Mouse (Mus musculus): Measurements from ENCODE around the gene Hira.
"Not testable (repeated sequence)": the region's sequence is repeated elsewhere in the genome, so short reads cannot be mapped to it uniquely, and the experiment has no call there.

Hira gene

GRCm38 (mm10) chr16:18876442-18877308, at the start of gene Hira, which contains the start of gene Mrpl40:
Gene Hira, plus strand, starts transcription at chr16:18877037.
Gene Mrpl40, minus strand, starts transcription at chr16:18876862.
- in situ Hi-C loops (cut with MboI; ENCODE audit: low pct_unique_long_range_greater_than_20kb in 1 of 2, low sequenced_read_pairs in 2 of 2, unreplicated experiment in 1 of 2), result no loop called here

GRCm38 (mm10) chr16:18828630-18829029, 48.2 kb upstream of the Hira start:
- in situ Hi-C loops (cut with MboI; ENCODE audit: low pct_unique_long_range_greater_than_20kb in 1 of 2, low sequenced_read_pairs in 2 of 2, unreplicated experiment in 1 of 2), result no loop called here

GRCm38 (mm10) chr16:18829102-18829501, 47.7 kb upstream of the Hira start:
- in situ Hi-C loops (cut with MboI; ENCODE audit: low pct_unique_long_range_greater_than_20kb in 1 of 2, low sequenced_read_pairs in 2 of 2, unreplicated experiment in 1 of 2), result no loop called here

- in situ Hi-C loops (cut with MboI; ENCODE audit: low pct_unique_long_range_greater_than_20kb in 1 of 2, low sequenced_read_pairs in 2 of 2, unreplicated experiment in 1 of 2), result no loop called here
Measured at GRCm38 (mm10) chr16:18833486-18833885, 43.4 kb upstream of the Hira start.

GRCm38 (mm10) chr16:18836073-18836467, 40.8 kb upstream of the Hira start:
- in situ Hi-C loops (cut with MboI; ENCODE audit: low pct_unique_long_range_greater_than_20kb in 1 of 2, low sequenced_read_pairs in 2 of 2, unreplicated experiment in 1 of 2), result no loop called here

GRCm38 (mm10) chr16:18836468-18837208, 40.2 kb upstream of the Hira start, which contains the start of the genes 2510002D24Rik and Gm28539:
Gene 2510002D24Rik, plus strand, starts transcription at chr16:18836578.
Gene Gm28539, plus strand, starts transcription at chr16:18836584.
- in situ Hi-C loops (cut with MboI; ENCODE audit: low pct_unique_long_range_greater_than_20kb in 1 of 2, low sequenced_read_pairs in 2 of 2, unreplicated experiment in 1 of 2), result no loop called here

- in situ Hi-C loops (cut with MboI; ENCODE audit: low pct_unique_long_range_greater_than_20kb in 1 of 2, low sequenced_read_pairs in 2 of 2, unreplicated experiment in 1 of 2), result no loop called here
Measured at GRCm38 (mm10) chr16:18838346-18838745, 38.5 kb upstream of the Hira start.

- in situ Hi-C loops (cut with MboI; ENCODE audit: low pct_unique_long_range_greater_than_20kb in 1 of 2, low sequenced_read_pairs in 2 of 2, unreplicated experiment in 1 of 2), result no loop called here
Measured at GRCm38 (mm10) chr16:18846301-18846820, 30.5 kb upstream of the Hira start.

GRCm38 (mm10) chr16:18849521-18850190, 27.2 kb upstream of the Hira start:
- in situ Hi-C loops (cut with MboI; ENCODE audit: low pct_unique_long_range_greater_than_20kb in 1 of 2, low sequenced_read_pairs in 2 of 2, unreplicated experiment in 1 of 2), result not testable (repeated sequence)

GRCm38 (mm10) chr16:18858551-18858950, 18.3 kb upstream of the Hira start:
- in situ Hi-C loops (cut with MboI; ENCODE audit: low pct_unique_long_range_greater_than_20kb in 1 of 2, low sequenced_read_pairs in 2 of 2, unreplicated experiment in 1 of 2), result loop anchor here in 1 of 2 experiments (5.0 kb wide), 1 partner anchor 161 kb away; no protein-coding TSS in a partner anchor

- in situ Hi-C loops (cut with MboI; ENCODE audit: low pct_unique_long_range_greater_than_20kb in 1 of 2, low sequenced_read_pairs in 2 of 2, unreplicated experiment in 1 of 2), result loop anchor here in 1 of 2 experiments (10.0 kb wide), 1 partner anchor 165 kb away; no protein-coding TSS in a partner anchor
Measured at GRCm38 (mm10) chr16:18860186-18860585, 16.7 kb upstream of the Hira start.

- in situ Hi-C loops (cut with MboI; ENCODE audit: low pct_unique_long_range_greater_than_20kb in 1 of 2, low sequenced_read_pairs in 2 of 2, unreplicated experiment in 1 of 2), result not testable (repeated sequence)
Measured at GRCm38 (mm10) chr16:18870495-18870894, 6.3 kb upstream of the Hira start.

- in situ Hi-C loops (cut with MboI; ENCODE audit: low pct_unique_long_range_greater_than_20kb in 1 of 2, low sequenced_read_pairs in 2 of 2, unreplicated experiment in 1 of 2), result no loop called here
Measured at GRCm38 (mm10) chr16:18876091-18876441, 771 bp upstream of the Hira start.

GRCm38 (mm10) chr16:18877386-18878090, 701 bp downstream of the Hira start:
- in situ Hi-C loops (cut with MboI; ENCODE audit: low pct_unique_long_range_greater_than_20kb in 1 of 2, low sequenced_read_pairs in 2 of 2, unreplicated experiment in 1 of 2), result no loop called here

GRCm38 (mm10) chr16:18878091-18878720, 1.4 kb downstream of the Hira start:
- in situ Hi-C loops (cut with MboI; ENCODE audit: low pct_unique_long_range_greater_than_20kb in 1 of 2, low sequenced_read_pairs in 2 of 2, unreplicated experiment in 1 of 2), result no loop called here

- in situ Hi-C loops (cut with MboI; ENCODE audit: low pct_unique_long_range_greater_than_20kb in 1 of 2, low sequenced_read_pairs in 2 of 2, unreplicated experiment in 1 of 2), result no loop called here
Measured at GRCm38 (mm10) chr16:18884044-18884443, 7.2 kb downstream of the Hira start.

GRCm38 (mm10) chr16:18893840-18894372, 17.1 kb downstream of the Hira start:
- in situ Hi-C loops (cut with MboI; ENCODE audit: low pct_unique_long_range_greater_than_20kb in 1 of 2, low sequenced_read_pairs in 2 of 2, unreplicated experiment in 1 of 2), result no loop called here
